Mouse (Mus musculus) intestine, postnatal 0 days (tissue): ENCODE measurements around the gene Itpkb. TPM values are rescaled to one million over a fixed set of nuclear protein-coding genes. Genes with fewer than 3 reads are reported as not detected.
A peak's percentile ranks its signal among the peaks of the same experiment; 100 is the strongest.

ENCODE experiments used
- ATAC-seq: fragments of 200-750 bp; cut with Nextera tagmentation; 2 replicates; pipeline ENCODE4 v1.8.0; 2017; ENCODE audit warnings: mild to moderate bottlenecking, moderate TSS enrichment, moderate library complexity
- H3K27ac ChIP-seq: fragments of 300-500 bp; sonication (generic); 2 replicates; pipeline ENCODE4 v1.5.1; 2014; ENCODE audit warnings: mild to moderate bottlenecking, low read depth, low read length, moderate library complexity
- H3K27me3 ChIP-seq: fragments of 300-500 bp; sonication (generic); replicated peaks from 2 replicates; pipeline ENCODE4 v1.6.1; 2014; ENCODE audit warnings: low read length, mixed read lengths; ENCODE audit not compliant: control insufficient read depth, insufficient read depth
- H3K36me3 ChIP-seq: fragments of 300-500 bp; sonication (generic); 2 replicates; pipeline ENCODE4 v1.6.1; 2014; ENCODE audit warnings: mild to moderate bottlenecking, moderate library complexity; ENCODE audit not compliant: control insufficient read depth, insufficient read depth
- H3K4me1 ChIP-seq: fragments of 300-500 bp; sonication (generic); replicated peaks from 2 replicates; pipeline ENCODE4 v1.6.1; 2014; ENCODE audit warnings: antibody characterized with exemption, low read length, mixed read lengths; ENCODE audit not compliant: control insufficient read depth, insufficient read depth
- H3K4me2 ChIP-seq: fragments of 300-500 bp; sonication (generic); replicated peaks from 2 replicates; pipeline ENCODE4 v1.6.1; 2014; ENCODE audit warnings: low read depth, mild to moderate bottlenecking, moderate library complexity
- H3K4me3 ChIP-seq: fragments of 300-500 bp; sonication (generic); 2 replicates; pipeline ENCODE4 v1.5.1; 2014; ENCODE audit warnings: low read depth, low read length
- H3K9ac ChIP-seq: fragments of 300-500 bp; sonication (generic); 2 replicates; pipeline ENCODE4 v1.6.1; 2014; ENCODE audit warnings: mild to moderate bottlenecking, low read depth, low read length
- H3K9me3 ChIP-seq: fragments of 300-500 bp; sonication (generic); 2 replicates; pipeline ENCODE4 v1.6.1; 2016; ENCODE audit warnings: mixed run types; ENCODE audit not compliant: control insufficient read depth
- CTCF ChIP-seq: sonication (generic); IDR thresholded peaks from 2 replicates; pipeline ENCODE4 v1.5.1; 2016; ENCODE audit warnings: low read depth, mild to moderate bottlenecking, control low read depth, antibody characterized with exemption, moderate library complexity
- WGBS: fragments of 180-500 bp; shearing (Covaris S2); extraction: QIAGEN DNeasy Blood & Tissue Kit; methylation state at CpG from one replicate; pipeline ENCODE4 v1.1.7; 2014; 5-methylcytosine and 5-hydroxymethylcytosine counted together
- polyA plus RNA-seq: library from polyadenylated mRNA; unstranded; fragments of >200 nt; fragmentation: Nextera tagmentation; extraction: Ambion mirVana; gene quantifications from 2 replicates; pipeline ENCODE4 v1.2.1, GENCODE M21; 2015

Itpkb gene
- polyA plus RNA-seq, 1 experiment from 2014 or later = 2.3 TPM

GRCm38 (mm10) chr1:180423931-180424330 is 93.6 kb downstream of the Itpkb start:
- H3K9ac ChIP-seq = no peak overlapping the region
- no peaks in the 10 kb centered on the region for H3K4me1 ChIP-seq
- H3K27ac ChIP-seq = no peak overlapping the region
- peaks cover 3% of the 10 kb centered on the region for H3K36me3 ChIP-seq
- no peak for ATAC-seq
- H3K9me3 ChIP-seq = no peaks in the 10 kb centered on the region
- H3K4me2 ChIP-seq = no peak overlapping the region
- no peak for TF ChIP-seq CTCF
- no peaks in the 10 kb centered on the region for H3K27me3 ChIP-seq
- no peak overlapping the region for H3K4me3 ChIP-seq
- 81% methylated on average over 3 of the region's 3 CpGs for WGBS

- 86% methylated on average over 6 of the region's 6 CpGs for WGBS
- H3K4me3 ChIP-seq = no peak overlapping the region
- no peak for TF ChIP-seq CTCF
- H3K9me3 ChIP-seq = no peaks in the 10 kb centered on the region
- ATAC-seq = no peak
- no peaks in the 10 kb centered on the region for H3K27me3 ChIP-seq
- no peak overlapping the region for H3K27ac ChIP-seq
- no peaks in the 10 kb centered on the region for H3K4me1 ChIP-seq
- H3K9ac ChIP-seq = no peak overlapping the region
- H3K4me2 ChIP-seq = no peak overlapping the region
- no peaks in the 10 kb centered on the region; the same call in 1 of the 2 replicates for H3K36me3 ChIP-seq
Observed at GRCm38 (mm10) chr1:180426405-180426804, 96.1 kb downstream of the Itpkb start.

GRCm38 (mm10) chr1:180427685-180428084 is 97.4 kb downstream of the Itpkb start:
- Histone ChIP-seq H3K9me3 (no peaks in the 10 kb centered on the region), H3K4me3 (no peak overlapping the region), H3K9ac (no peak overlapping the region), H3K36me3 (no peaks in the 10 kb centered on the region; the same call in 1 of the 2 replicates), H3K4me2 (no peak overlapping the region), H3K4me1 (no peaks in the 10 kb centered on the region), H3K27ac (no peak overlapping the region), H3K27me3 (no peaks in the 10 kb centered on the region)
- WGBS = 53% methylated on average over 10 of the region's 10 CpGs
- TF ChIP-seq CTCF = no peak
- no peak for ATAC-seq

- Histone ChIP-seq H3K27me3 (peaks cover under 1% of the 10 kb centered on the region; the same call in 1 of the 2 replicates), H3K4me1 (no peaks in the 10 kb centered on the region), H3K4me3 (no peak overlapping the region), H3K9ac (no peak overlapping the region), H3K36me3 (no peaks in the 10 kb centered on the region; the same call in 1 of the 2 replicates), H3K27ac (no peak overlapping the region), H3K4me2 (no peak overlapping the region), H3K9me3 (no peaks in the 10 kb centered on the region)
- TF ChIP-seq CTCF = peak; percentile 96
- ATAC-seq = no peak
- WGBS = 20% methylated on average over 9 of the region's 9 CpGs
Observed at GRCm38 (mm10) chr1:180428101-180428712, 97.9 kb downstream of the Itpkb start.

- WGBS = 74% methylated on average over 8 of the region's 8 CpGs
- H3K9me3 ChIP-seq = no peaks in the 10 kb centered on the region
- no peak overlapping the region for H3K9ac ChIP-seq
- peaks cover 7% of the 10 kb centered on the region; the same call in 1 of the 2 replicates for H3K27me3 ChIP-seq
- no peak overlapping the region for H3K4me2 ChIP-seq
- H3K4me3 ChIP-seq = no peak overlapping the region
- no peak for ATAC-seq
- no peak for TF ChIP-seq CTCF
- no peaks in the 10 kb centered on the region for H3K4me1 ChIP-seq
- no peak overlapping the region for H3K27ac ChIP-seq
- no peaks in the 10 kb centered on the region; the same call in 1 of the 2 replicates for H3K36me3 ChIP-seq
Observed at GRCm38 (mm10) chr1:180428871-180429270, 98.6 kb downstream of the Itpkb start.

GRCm38 (mm10) chr1:180429819-180430218 is 99.5 kb downstream of the Itpkb start:
- H3K4me2 ChIP-seq = no peak overlapping the region
- H3K27ac ChIP-seq = no peak overlapping the region
- no peak overlapping the region for H3K4me3 ChIP-seq
- ATAC-seq = no peak
- no peak for TF ChIP-seq CTCF
- no peaks in the 10 kb centered on the region for H3K36me3 ChIP-seq
- H3K27me3 ChIP-seq = peaks cover 8% of the 10 kb centered on the region; the same call in 1 of the 2 replicates
- no peaks in the 10 kb centered on the region for H3K9me3 ChIP-seq
- H3K9ac ChIP-seq = no peak overlapping the region
- WGBS = 18% methylated on average over 5 of the region's 5 CpGs
- no peaks in the 10 kb centered on the region for H3K4me1 ChIP-seq
